Mouse (Mus musculus): ENCODE results near the gene Cpsf4l.

GRCm38 (mm10) chr11:113730879-113731278 lies 21.1 kb upstream of the Cpsf4l start:
- TF ChIP-seq POLR2A (IDR thresholded peaks at IDR 0.05; ENCODE audit: extremely low read depth, insufficient read depth, low read length) (no peak), CTCF (IDR thresholded peaks at IDR 0.05; ENCODE audit: low read depth, low read length) (no peak)
